10 mouse cellular contexts compared by ENCODE assay signal in genomic region chr7:132754389-132754750, GRCm38 (mm10). TPM values are rescaled to one million over a fixed set of nuclear protein-coding genes. Genes with fewer than 3 reads are reported as not detected.
DNase-seq lines count a peak whose midpoint lies in the region; ATAC-seq lines count a peak whose summit lies in the region.
"Had no signal": no experiment of that assay in that cellular context is flagged by ENCODE, and none has a peak within 500 bp of the region (broad histone marks: within the 10 kb centered on the region; RNA-seq: fewer than 3 reads in every experiment).

No protein-coding gene starts in this region.

- ATAC-seq in embryonic facial prominence, embryonic 12.5 days (ENCODE audit: insufficient number of reproducible peaks, insufficient read depth, low FRiP score, low TSS enrichment) = no peak
- ATAC-seq in hindbrain, embryonic 14.5 days (ENCODE audit: low FRiP score) = no peak
- peak; percentile 37; the same call in 1 of the 2 replicates for ATAC-seq in stomach, embryonic 15.5 days (ENCODE audit: insufficient read depth, low FRiP score, low read depth)

- H3K4me2 ChIP-seq in embryonic facial prominence, embryonic 12.5 days (replicated peaks) = no peak overlapping the region
- H3K4me2 ChIP-seq in hindbrain, embryonic 14.5 days (replicated peaks) = no peak overlapping the region
- H3K4me2 ChIP-seq in stomach, embryonic 15.5 days = no peak overlapping the region
- H3K4me2 ChIP-seq: neural tube, embryonic 12.5 days had no signal

- WGBS in embryonic facial prominence, embryonic 12.5 days = 54% methylated on average over 3 of the region's 3 CpGs
- 53% methylated on average over 3 of the region's 3 CpGs for WGBS in hindbrain, embryonic 14.5 days
- WGBS in stomach, embryonic 15.5 days = 54% methylated on average over 3 of the region's 3 CpGs

- H3K27me3 ChIP-seq in embryonic facial prominence, embryonic 12.5 days = no peaks in the 10 kb centered on the region
- no peaks in the 10 kb centered on the region for H3K27me3 ChIP-seq in hindbrain, embryonic 14.5 days (ENCODE audit: control insufficient read depth, insufficient read depth, low read length)
- H3K27me3 ChIP-seq in stomach, embryonic 15.5 days (replicated peaks) = no peaks in the 10 kb centered on the region
- H3K27me3 ChIP-seq: neural tube, embryonic 12.5 days had no signal

- no peaks in the 10 kb centered on the region for H3K9me3 ChIP-seq in embryonic facial prominence, embryonic 12.5 days
- no peaks in the 10 kb centered on the region for H3K9me3 ChIP-seq in hindbrain, embryonic 14.5 days (ENCODE audit: control insufficient read depth, low read length)
- no peaks in the 10 kb centered on the region for H3K9me3 ChIP-seq in stomach, embryonic 15.5 days
- H3K9me3 ChIP-seq: G1E; neural tube, embryonic 12.5 days had no signal

- peaks cover 26% of the 10 kb centered on the region for H3K4me1 ChIP-seq in embryonic facial prominence, embryonic 12.5 days
- peaks cover 16% of the 10 kb centered on the region for H3K4me1 ChIP-seq in hindbrain, embryonic 14.5 days (replicated peaks; ENCODE audit: control insufficient read depth, insufficient read depth, low read length)
- peaks cover 17% of the 10 kb centered on the region for H3K4me1 ChIP-seq in stomach, embryonic 15.5 days

- peak overlapping the region; percentile 87 for H3K27ac ChIP-seq in embryonic facial prominence, embryonic 12.5 days
- H3K27ac ChIP-seq in hindbrain, embryonic 14.5 days = peak overlapping the region; percentile 29; the same call in 1 of the 2 replicates
- peak overlapping the region; percentile 23; the same call in 1 of the 2 replicates for H3K27ac ChIP-seq in stomach, embryonic 15.5 days
- H3K27ac ChIP-seq: neural tube, embryonic 12.5 days had no signal

- no peak overlapping the region for H3K4me3 ChIP-seq in embryonic facial prominence, embryonic 12.5 days
- no peak overlapping the region for H3K4me3 ChIP-seq in hindbrain, embryonic 14.5 days (replicated peaks; ENCODE audit: low read length)
- no peak overlapping the region for H3K4me3 ChIP-seq in stomach, embryonic 15.5 days (replicated peaks)
- H3K4me3 ChIP-seq: neural tube, embryonic 12.5 days had no signal

- DNase-seq in gastrocnemius, postnatal 10 days = peak; percentile 65
- no peak for DNase-seq in gastrocnemius, postnatal 25 days
- peak; percentile 62 for DNase-seq in 3T3-L1 (ENCODE audit: low read depth, low spot score)
- DNase-seq in hindbrain, embryonic 14.5 days (ENCODE audit: low spot score) = no peak
- DNase-seq in urinary bladder, adult 18-20 months (ENCODE audit: low spot score in 2 of 2) = no peak
- DNase-seq in ovary, postnatal 14 days (ENCODE audit: low spot score) = no peak

- peaks cover 25% of the 10 kb centered on the region for H3K36me3 ChIP-seq in embryonic facial prominence, embryonic 12.5 days
- H3K36me3 ChIP-seq in hindbrain, embryonic 14.5 days (replicated peaks; ENCODE audit: control insufficient read depth, insufficient read depth) = peaks cover 23% of the 10 kb centered on the region
- peaks cover 2% of the 10 kb centered on the region; the same call in 1 of the 2 replicates for H3K36me3 ChIP-seq in stomach, embryonic 15.5 days

- H3K9ac ChIP-seq in embryonic facial prominence, embryonic 12.5 days = no peak overlapping the region
- no peak overlapping the region for H3K9ac ChIP-seq in hindbrain, embryonic 14.5 days
- no peak overlapping the region for H3K9ac ChIP-seq in stomach, embryonic 15.5 days
- H3K9ac ChIP-seq: neural tube, embryonic 12.5 days had no signal

RNA-seq across cellular contexts. Expression of gene Fam53b, which starts 59.3 kb away (rescaled TPM):
- total RNA-seq in gastrocnemius, postnatal 10 days (2021) = 10 to 100 TPM; 34.5 to 43.6 TPM
- 10 to 100 TPM; 17.0 to 19.0 TPM for total RNA-seq in gastrocnemius, postnatal 25 days (2021)
- polyA plus RNA-seq in embryonic facial prominence, embryonic 12.5 days (2016; fragmentation: Nextera tagmentation; extraction: Ambion mirVana) = 23.6 and 27.0 TPM in 2 replicates
- 13.3 and 16.6 TPM in 2 replicates for polyA plus RNA-seq in hindbrain, embryonic 14.5 days (2014; fragmentation: Nextera tagmentation; extraction: Ambion mirVana)
- 15.5 and 17.3 TPM in 2 replicates for polyA plus RNA-seq in stomach, embryonic 15.5 days (2015; fragmentation: Nextera tagmentation; extraction: Ambion mirVana)

Comparison
In these comparisons a context has a peak if more than half of its experiments do, and no peak if none do; other contexts are left out.
1. DNase-seq: peak in gastrocnemius, postnatal 10 days (single experiment) and 3T3-L1 (single experiment); none in gastrocnemius, postnatal 25 days (single experiment), hindbrain, embryonic 14.5 days (single experiment), urinary bladder, adult 18-20 months (0 of 2) and ovary, postnatal 14 days (single experiment).
2. H3K27ac ChIP-seq: peak in every context shown above with its lines; median percentile 87 in embryonic facial prominence, embryonic 12.5 days; 29 in hindbrain, embryonic 14.5 days; 23 in stomach, embryonic 15.5 days.